Mouse (Mus musculus): ENCODE results near the gene Hcn3.

- TF ChIP-seq CTCF (IDR thresholded peaks at IDR 0.05; ENCODE audit: extremely low read depth, insufficient read depth, low read length): no peak
- peak; percentile 20; the same call in 1 of the 2 replicates for TF ChIP-seq POLR2A (IDR thresholded peaks at IDR 0.05; ENCODE audit: extremely low read depth, insufficient read depth, low read length)
Observed at GRCm38 (mm10) chr3:89209731-89210130, 49.7 kb upstream of the Hcn3 start.
